Mouse (Mus musculus) liver, embryonic 14.5 days (tissue): ENCODE measurements around the gene Cryab. TPM values are rescaled to one million over a fixed set of nuclear protein-coding genes. Genes with fewer than 3 reads are reported as not detected.

Source experiments
- ATAC-seq: fragments of 200-750 bp; cut with Nextera tagmentation; 2 replicates; pipeline ENCODE4 v1.8.0; 2017; ENCODE audit warnings: moderate number of reproducible peaks, mild to moderate bottlenecking, moderate library complexity; ENCODE audit not compliant: insufficient read depth
- DNase-seq, 3 experiments: peaks; one replicate each; pipeline ENCODE4 v3.0.0-alpha.2; 2012 to 2013; ENCODE audit warnings: low read depth in 3 of 3, low spot score in 3 of 3
- H3K27ac ChIP-seq: fragments of 300-500 bp; sonication (generic); 2 replicates; pipeline ENCODE4 v1.5.1; 2014; ENCODE audit warnings: moderate library complexity, mild to moderate bottlenecking, control low read depth, inconsistent platforms
- H3K27me3 ChIP-seq: fragments of 300-500 bp; sonication (generic); 2 replicates; pipeline ENCODE4 v1.6.1; 2014; ENCODE audit warnings: mild to moderate bottlenecking, low read length, moderate library complexity; ENCODE audit not compliant: control insufficient read depth, insufficient read depth
- H3K36me3 ChIP-seq: fragments of 300-500 bp; sonication (generic); replicated peaks from 2 replicates; pipeline ENCODE4 v1.6.1; 2014; ENCODE audit warnings: low read depth; ENCODE audit not compliant: control insufficient read depth, insufficient read depth
- H3K4me1 ChIP-seq, 2 experiments: fragments of 200-500 bp in 1 of 2; fragments of 300-500 bp in 1 of 2; sonication (generic) in 1 of 2; replicated peaks; 2 replicates each; pipeline ENCODE4 v1.6.1; 2012 to 2014; ENCODE audit warnings: antibody characterized with exemption in 1 of 2, inconsistent platforms in 1 of 2, low read length in 1 of 2; ENCODE audit not compliant: control insufficient read depth in 2 of 2, insufficient read depth in 2 of 2
- H3K4me2 ChIP-seq: fragments of 300-500 bp; sonication (generic); 2 replicates; pipeline ENCODE4 v1.6.1; 2014; ENCODE audit warnings: low read depth, mild to moderate bottlenecking, control low read depth, moderate library complexity
- H3K4me3 ChIP-seq, 2 experiments: fragments of 200-500 bp in 1 of 2; fragments of 300-500 bp in 1 of 2; sonication (generic) in 1 of 2; 2 replicates each; pipeline ENCODE4 v1.5.1; 2012 to 2014; ENCODE audit warnings: low read depth in 2 of 2, low read length in 2 of 2, mild to moderate bottlenecking in 2 of 2, control low read depth in 1 of 2, inconsistent platforms in 1 of 2, moderate library complexity in 1 of 2; ENCODE audit not compliant: insufficient read depth in 1 of 2
- H3K9ac ChIP-seq: fragments of 300-500 bp; sonication (generic); replicated peaks from 2 replicates; pipeline ENCODE4 v1.6.1; 2014; ENCODE audit warnings: mild to moderate bottlenecking, control low read depth, moderate library complexity
- H3K9me3 ChIP-seq: fragments of 300-500 bp; sonication (generic); 2 replicates; pipeline ENCODE4 v1.6.1; 2016; ENCODE audit warnings: low read length, mixed read lengths; ENCODE audit not compliant: control insufficient read depth
- CTCF ChIP-seq: IDR thresholded peaks from 2 replicates; pipeline ENCODE4 v1.5.1; 2016; ENCODE audit warnings: antibody characterized with exemption, low read depth, control low read depth
- EP300 ChIP-seq: IDR thresholded peaks from 2 replicates; pipeline ENCODE4 v1.6.1; 2016; ENCODE audit warnings: antibody characterized with exemption, low read depth
- WGBS: fragments of 180-500 bp; shearing (Covaris S2); extraction: QIAGEN DNeasy Blood & Tissue Kit; methylation state at CpG from one replicate; pipeline ENCODE4 v1.1.7; 2014; ENCODE audit not compliant: insufficient replicate concordance; 5-methylcytosine and 5-hydroxymethylcytosine counted together
- polyA plus RNA-seq, 2 experiments: library from polyadenylated mRNA; depleted of rRNA in 1 of 2; stranded (reverse) in 1 of 2; unstranded in 1 of 2; fragments of >200 nt; fragmentation: Nextera tagmentation in 1 of 2; extraction: Ambion mirVana in 1 of 2; gene quantifications; 2 replicates each; pipeline versions ENCODE4 v1.2.1 to v1.2.3; 2012 to 2014

The Cryab gene
- polyA plus RNA-seq, 2 experiments = 2.7 to 4.5 TPM

GRCm38 (mm10) chr9:50718878-50719277 is 32.2 kb upstream of the Cryab start:
- no peaks in the 10 kb centered on the region for H3K9me3 ChIP-seq
- DNase-seq (no peak), ATAC-seq (no peak)
- H3K4me3 ChIP-seq = no peak overlapping the region
- WGBS = 53% methylated on average over 4 of the region's 4 CpGs
- H3K27ac ChIP-seq = no peak overlapping the region
- H3K27me3 ChIP-seq = no peaks in the 10 kb centered on the region; the same call in 1 of the 2 replicates
- TF ChIP-seq CTCF (no peak), EP300 (no peak)
- no peaks in the 10 kb centered on the region for H3K36me3 ChIP-seq
- H3K9ac ChIP-seq = no peak overlapping the region
- H3K4me2 ChIP-seq = no peak overlapping the region
- H3K4me1 ChIP-seq = no peaks in the 10 kb centered on the region

GRCm38 (mm10) chr9:50721061-50721460 is 30.1 kb upstream of the Cryab start:
- Histone ChIP-seq H3K9me3 (no peaks in the 10 kb centered on the region), H3K27ac (no peak overlapping the region), H3K9ac (no peak overlapping the region), H3K36me3 (no peaks in the 10 kb centered on the region), H3K4me3 (no peak overlapping the region), H3K4me2 (no peak overlapping the region), H3K4me1 (no peaks in the 10 kb centered on the region), H3K27me3 (no peaks in the 10 kb centered on the region; the same call in 1 of the 2 replicates)
- 47% methylated on average over 12 of the region's 12 CpGs for WGBS
- DNase-seq (no peak), ATAC-seq (no peak)
- TF ChIP-seq CTCF = no peak
- TF ChIP-seq EP300 = no peak

- no peak overlapping the region for H3K4me2 ChIP-seq
- no peaks in the 10 kb centered on the region for H3K4me1 ChIP-seq
- 34% methylated on average over 8 of the region's 8 CpGs for WGBS
- no peaks in the 10 kb centered on the region for H3K36me3 ChIP-seq
- TF ChIP-seq EP300 = no peak
- no peak for TF ChIP-seq CTCF
- no peak overlapping the region for H3K9ac ChIP-seq
- H3K27me3 ChIP-seq = peaks cover 3% of the 10 kb centered on the region
- DNase-seq = no peak
- H3K27ac ChIP-seq = no peak overlapping the region
- no peak overlapping the region for H3K4me3 ChIP-seq
- ATAC-seq = no peak
- H3K9me3 ChIP-seq = no peaks in the 10 kb centered on the region
Measured at GRCm38 (mm10) chr9:50722451-50722911, 28.6 kb upstream of the Cryab start.

- 63% methylated on average over 7 of the region's 7 CpGs for WGBS
- Histone ChIP-seq H3K27ac (no peak overlapping the region), H3K4me2 (no peak overlapping the region), H3K9me3 (no peaks in the 10 kb centered on the region), H3K27me3 (peaks cover 10% of the 10 kb centered on the region), H3K36me3 (no peaks in the 10 kb centered on the region), H3K4me3 (no peak overlapping the region), H3K9ac (no peak overlapping the region), H3K4me1 (no peaks in the 10 kb centered on the region)
- DNase-seq (no peak), ATAC-seq (no peak)
- no peak for TF ChIP-seq EP300
- TF ChIP-seq CTCF = no peak
Measured at GRCm38 (mm10) chr9:50723406-50723805, 27.7 kb upstream of the Cryab start.

- Histone ChIP-seq H3K27ac (no peak overlapping the region), H3K36me3 (no peaks in the 10 kb centered on the region), H3K4me1 (no peaks in the 10 kb centered on the region), H3K4me2 (no peak overlapping the region), H3K9me3 (no peaks in the 10 kb centered on the region), H3K27me3 (peaks cover 10% of the 10 kb centered on the region), H3K9ac (no peak overlapping the region), H3K4me3 (no peak overlapping the region)
- no peak for ATAC-seq
- TF ChIP-seq CTCF (no peak), EP300 (no peak)
- DNase-seq = no peak
- 47% methylated on average over 2 of the region's 2 CpGs for WGBS
Measured at GRCm38 (mm10) chr9:50724147-50724546, 27.0 kb upstream of the Cryab start.
